Mouse (Mus musculus): ENCODE data around the gene Rufy1.

DNA sequence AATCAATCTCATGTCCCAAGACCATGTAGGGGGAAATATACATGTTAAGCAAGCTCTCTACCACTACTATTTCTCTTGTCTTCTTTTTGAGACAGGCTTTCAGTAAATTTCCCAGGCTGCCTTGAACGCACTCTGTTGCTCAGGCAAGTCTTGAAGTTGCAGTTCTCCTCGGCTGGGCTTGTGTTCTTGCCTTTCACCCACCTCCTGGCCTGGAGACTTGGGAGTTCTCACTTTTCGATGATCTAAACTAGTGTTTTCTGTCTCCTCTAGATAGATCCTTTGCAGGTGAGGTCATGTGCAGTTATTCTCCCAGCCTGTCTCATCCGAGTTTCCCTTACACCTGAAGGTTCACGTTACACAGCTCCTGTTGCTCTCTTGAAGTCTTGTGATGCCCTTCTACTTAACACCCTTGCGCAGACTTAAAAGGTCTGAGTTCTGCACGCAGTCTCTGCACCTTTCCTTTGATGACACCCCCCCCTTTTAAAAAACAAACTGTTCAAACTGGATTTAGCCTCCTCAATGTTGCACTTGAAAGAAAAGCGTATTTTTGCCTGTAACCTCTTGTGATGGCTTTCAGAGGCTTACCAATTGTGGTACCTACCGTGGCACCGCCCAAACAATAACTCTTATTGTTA lies 54.7 kb downstream of the Rufy1 start:
- TF ChIP-seq POLR2A (IDR thresholded peaks at IDR 0.05; ENCODE audit: control insufficient read depth, extremely low read depth, insufficient read depth, low read length, poor library complexity) (no peak), CTCF (IDR thresholded peaks at IDR 0.05; ENCODE audit: borderline replicate concordance, control insufficient read depth, extremely low read depth, insufficient read depth, low read length, poor library complexity) (no peak)
